Mouse (Mus musculus): ENCODE data around the gene Rfng.

DNA sequence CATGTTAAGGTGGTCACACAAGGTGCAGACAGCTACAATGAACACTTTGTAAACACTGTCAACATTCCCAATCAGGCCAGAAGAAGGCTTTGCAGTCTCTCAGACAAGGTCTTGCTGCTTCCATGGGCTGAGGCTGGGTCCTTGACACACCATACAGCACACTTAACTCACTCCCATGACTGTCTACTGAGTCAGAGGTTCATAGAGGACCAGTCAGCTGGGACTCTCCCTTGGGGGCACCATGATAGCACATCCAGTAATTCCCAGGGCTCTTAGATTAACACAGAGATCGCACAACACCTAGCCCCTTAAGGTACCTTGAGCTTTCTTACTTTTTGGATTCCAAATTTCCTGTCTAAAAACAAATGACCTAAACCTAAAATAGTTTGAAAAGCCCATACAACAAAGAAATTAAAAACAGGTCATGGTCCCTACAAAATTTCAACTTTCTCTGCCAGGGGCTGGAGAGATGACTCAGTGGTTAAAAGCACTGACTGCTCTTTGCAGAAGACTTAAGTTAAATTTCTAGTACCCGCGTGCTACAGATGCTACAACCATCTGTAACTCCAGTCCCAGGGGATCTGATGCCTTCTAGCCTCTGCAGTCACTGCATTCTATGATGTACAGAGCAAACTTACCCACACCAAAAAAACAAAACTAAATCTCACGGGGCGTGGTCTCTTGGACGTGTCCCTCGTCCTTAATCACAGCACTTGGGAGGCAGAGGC lies 10.4 kb downstream of the Rfng start:
- TF ChIP-seq CTCF (IDR thresholded peaks at IDR 0.05 in 2 of 3, conservative IDR thresholded peaks at IDR 0.05 in 1 of 3; ENCODE audit: control insufficient read depth in 1 of 3, insufficient read depth in 1 of 3, low read depth in 2 of 3, low read length in 3 of 3, poor library complexity in 1 of 3, severe bottlenecking in 1 of 3) (no peak), MAFK (IDR thresholded peaks at IDR 0.05; ENCODE audit: borderline replicate concordance, low read depth, low read length) (no peak), ELF1 (IDR thresholded peaks at IDR 0.05; ENCODE audit: low read depth, low read length) (no peak), POLR2A (IDR thresholded peaks at IDR 0.05; ENCODE audit: control insufficient read depth in 1 of 2, insufficient read depth in 1 of 2, low read depth in 1 of 2, low read length in 2 of 2, poor library complexity in 1 of 2) (no peak), CHD2 (IDR thresholded peaks at IDR 0.05; ENCODE audit: low read length) (no peak), CHD1 (IDR thresholded peaks at IDR 0.05; ENCODE audit: low read depth, low read length) (no peak), ETS1 (IDR thresholded peaks at IDR 0.05; ENCODE audit: low read depth, low read length) (no peak), MEF2A (IDR thresholded peaks at IDR 0.05; ENCODE audit: extremely low read depth, insufficient replicate concordance, low read depth, low read length, poor library complexity, severe bottlenecking) (no peak), MAX (IDR thresholded peaks at IDR 0.05; ENCODE audit: low read length) (no peak), EP300 (IDR thresholded peaks at IDR 0.05; ENCODE audit: low read depth in 1 of 2, low read length in 2 of 2) (no peak), KAT2A (conservative IDR thresholded peaks at IDR 0.05; ENCODE audit: low read depth, low read length) (no peak), RAD21 (IDR thresholded peaks at IDR 0.05; ENCODE audit: low read depth, low read length) (no peak), ZC3H11A (IDR thresholded peaks at IDR 0.05; ENCODE audit: low read depth, low read length) (no peak)
